Mouse (Mus musculus) Muller cell, postnatal 12 days (primary cell): Measurements from ENCODE around the gene Pip5k1a.
"Not testable (repeated sequence)": the region's sequence is repeated elsewhere in the genome, so short reads cannot be mapped to it uniquely, and the experiment has no call there.

Experiments used
- DNase-seq: peaks from one replicate; pipeline ENCODE4 v3.0.0-alpha.2; 2015; ENCODE audit errors: inconsistent ontology term

The Pip5k1a gene

DNA sequence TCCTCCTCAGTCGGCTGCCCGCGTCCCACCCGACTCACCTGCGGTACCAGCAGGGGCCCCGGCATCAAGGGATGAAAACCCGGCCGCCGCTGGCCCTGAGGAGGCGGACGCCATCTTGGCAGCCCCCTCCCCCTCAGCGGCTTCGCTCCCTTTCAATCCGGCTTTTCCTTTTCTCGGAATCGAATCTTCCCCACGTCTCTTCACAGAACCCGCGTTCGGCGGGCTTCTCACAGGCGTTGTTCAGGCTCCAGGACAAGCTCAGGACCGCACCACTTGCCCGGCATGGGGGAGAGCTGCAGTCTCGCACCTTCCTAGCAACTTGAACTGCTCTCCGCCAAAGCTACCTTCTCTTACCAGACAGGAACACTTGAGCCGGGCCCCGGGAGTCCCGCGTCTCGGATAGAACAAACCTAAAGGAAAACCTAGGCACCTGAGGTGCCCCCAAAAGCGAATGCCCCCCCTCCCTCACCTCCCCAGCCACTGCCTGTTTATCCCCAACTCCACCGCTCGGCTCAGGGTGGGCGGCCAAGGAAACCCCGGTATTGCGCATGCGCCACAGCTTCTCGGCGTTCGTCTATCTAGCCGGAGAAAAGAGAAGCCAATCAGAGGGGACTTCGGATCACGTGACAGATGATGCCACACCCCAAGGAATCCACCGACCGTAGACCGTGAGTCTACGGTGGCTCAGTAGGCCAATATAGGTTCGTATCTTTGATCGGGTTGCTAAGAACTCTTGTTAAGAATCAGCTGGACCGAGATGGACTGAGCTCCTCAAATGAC, at the start of gene Pip5k1a:
TSS of gene Pip5k1a (minus strand) at position 593 of the 780 bp plus-strand sequence.
- DNase-seq, result peak; percentile 98

DNA sequence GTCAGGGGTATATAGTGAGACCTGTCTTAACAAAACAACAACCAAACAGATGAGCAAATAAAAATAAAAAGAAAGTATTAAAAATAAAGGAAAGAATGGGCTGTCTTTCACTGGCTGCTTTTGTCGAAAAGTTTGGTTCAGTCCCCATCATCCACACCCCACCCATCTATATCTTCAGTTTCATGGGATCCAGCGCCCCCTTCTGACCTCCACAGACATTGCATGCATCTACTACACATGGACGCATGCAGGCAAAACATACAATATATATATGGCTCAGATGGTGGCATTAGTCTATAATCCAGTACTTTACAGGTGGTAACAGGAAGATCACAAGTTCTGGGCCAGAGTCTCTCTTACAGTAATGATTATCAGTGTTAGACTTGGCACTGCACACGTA, 47.1 kb upstream of the Pip5k1a start:
- DNase-seq, result no peak

DNA sequence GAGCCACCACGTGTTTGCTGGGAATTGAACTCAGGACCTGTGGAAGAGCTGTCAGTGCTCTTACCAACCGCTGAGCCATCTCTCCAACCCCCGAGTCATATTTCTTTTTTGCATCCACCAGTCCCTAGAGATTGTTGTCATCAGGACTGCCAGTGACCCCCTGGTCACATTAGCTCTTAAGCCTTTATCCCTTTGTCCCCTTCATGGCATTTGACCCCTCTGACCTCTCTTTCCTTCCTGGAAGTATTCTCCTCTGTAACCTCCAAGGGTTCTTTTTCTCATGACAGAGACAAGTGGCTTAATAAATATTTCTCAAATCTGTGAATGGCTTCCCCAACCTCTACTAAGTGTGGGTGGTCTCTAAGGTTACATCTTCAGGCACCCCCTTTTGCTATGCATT, 41.2 kb upstream of the Pip5k1a start:
- no peak for DNase-seq

DNA sequence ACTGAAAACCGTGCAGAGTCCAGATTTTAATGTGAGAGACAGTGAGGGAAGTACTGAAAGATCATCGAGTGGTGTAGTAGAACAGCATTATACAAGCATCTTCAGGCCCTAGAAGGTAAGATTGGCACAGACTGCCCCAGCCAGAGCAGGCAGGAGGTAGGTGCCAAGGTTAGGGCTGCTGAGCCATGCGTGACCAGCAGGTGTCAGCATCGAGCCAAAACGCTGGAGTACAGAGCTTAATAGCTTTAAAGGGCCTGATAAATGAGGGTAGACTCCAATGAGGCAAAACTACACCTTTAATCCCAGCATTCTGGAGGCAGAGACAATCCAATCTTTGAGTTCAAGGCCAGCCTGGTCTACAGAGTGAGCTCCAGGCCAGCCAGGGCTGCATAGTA, 35.9 kb upstream of the Pip5k1a start:
- DNase-seq, result peak; percentile 50

DNA sequence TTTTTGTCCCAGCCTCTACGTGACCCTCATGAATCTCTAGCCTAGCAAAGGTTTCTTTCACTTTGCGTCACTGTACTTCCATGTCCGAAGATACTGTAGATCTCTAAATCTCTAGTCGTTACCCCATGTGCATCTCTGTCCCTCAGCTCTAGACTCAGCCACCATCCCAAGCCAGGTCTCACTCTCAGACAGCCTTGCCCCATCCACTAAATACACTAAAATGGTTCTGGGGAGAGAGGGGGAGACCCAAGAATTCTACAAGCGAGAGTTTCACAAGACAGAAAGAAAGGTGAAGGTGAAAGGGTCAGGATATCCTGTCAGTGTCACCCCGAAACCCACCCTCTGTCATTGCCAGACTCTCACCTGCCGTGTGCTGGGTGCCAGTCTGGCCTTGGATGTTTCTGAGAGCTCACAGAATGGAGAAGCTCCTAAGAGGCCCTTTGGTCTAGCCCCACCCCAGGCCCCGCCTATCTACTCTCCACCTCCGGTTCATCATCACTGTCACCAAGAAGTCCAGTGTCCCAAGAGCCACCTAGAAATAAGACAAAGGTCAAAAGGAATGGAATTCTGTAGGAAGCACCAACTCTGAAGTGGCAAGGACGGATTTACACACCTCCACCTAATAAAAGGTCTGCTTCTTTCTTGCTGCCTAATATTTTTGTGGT, 35.4 kb upstream of the Pip5k1a start, which contains the start of gene Tnfaip8l2:
TSS of gene Tnfaip8l2 (minus strand) at position 409 of the 665 bp plus-strand sequence.
- no peak for DNase-seq

DNA sequence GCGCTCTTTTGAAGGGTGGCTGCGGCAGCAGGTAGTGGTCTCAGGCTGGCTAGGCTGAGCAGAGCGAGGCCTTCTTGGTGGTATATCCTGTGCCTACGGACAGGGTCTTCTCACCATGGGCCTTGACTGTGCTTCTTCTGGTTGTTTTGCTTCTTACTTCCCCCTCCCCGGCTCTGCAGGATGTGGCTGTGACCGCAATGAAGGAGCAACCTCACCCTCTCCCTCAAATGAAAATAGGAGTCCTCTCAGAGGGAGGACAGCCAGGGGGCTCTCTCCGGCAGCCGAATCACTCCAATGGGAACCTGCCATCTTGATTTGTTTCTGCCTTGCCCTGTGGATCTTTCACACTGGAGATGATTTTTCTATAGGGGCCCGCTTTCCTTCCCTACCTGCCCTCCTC, 34.7 kb upstream of the Pip5k1a start:
- DNase-seq, result no peak

DNA sequence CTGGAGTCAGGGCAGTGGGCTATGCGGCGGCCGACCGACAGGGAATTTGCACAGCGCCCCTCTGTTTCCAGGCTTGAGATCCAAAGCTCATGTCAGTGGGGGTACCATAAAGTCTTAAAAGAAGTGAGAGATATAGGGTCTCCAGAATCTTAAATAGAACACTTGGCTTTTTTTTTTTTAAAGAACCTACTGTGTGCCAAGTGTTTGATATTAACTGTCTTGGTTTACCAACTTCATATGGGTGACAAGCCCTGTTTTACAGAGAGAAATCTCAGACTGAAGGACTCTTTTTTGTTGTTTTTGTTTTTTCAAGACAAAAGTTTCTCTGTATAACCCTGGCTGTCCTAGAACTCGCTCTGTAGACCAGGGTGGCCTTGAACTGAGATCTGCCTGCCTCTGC, 34.1 kb upstream of the Pip5k1a start:
- no peak for DNase-seq

DNA sequence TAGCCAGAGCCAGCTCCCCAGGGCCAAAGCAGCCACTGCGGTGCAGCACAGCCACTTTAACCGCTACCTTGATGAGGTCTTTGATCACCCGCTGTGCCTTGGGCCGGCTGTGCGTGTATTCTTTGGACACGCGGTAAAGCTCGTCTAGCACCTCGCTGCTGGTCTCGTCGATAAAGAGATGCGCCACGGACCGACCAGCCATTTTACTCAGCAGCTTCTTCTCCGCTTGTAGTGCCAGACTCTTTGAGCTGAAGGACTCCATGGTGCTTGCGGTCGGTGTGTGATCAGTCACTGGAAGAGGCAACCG, 33.5 kb upstream of the Pip5k1a start:
- no peak for DNase-seq

DNA sequence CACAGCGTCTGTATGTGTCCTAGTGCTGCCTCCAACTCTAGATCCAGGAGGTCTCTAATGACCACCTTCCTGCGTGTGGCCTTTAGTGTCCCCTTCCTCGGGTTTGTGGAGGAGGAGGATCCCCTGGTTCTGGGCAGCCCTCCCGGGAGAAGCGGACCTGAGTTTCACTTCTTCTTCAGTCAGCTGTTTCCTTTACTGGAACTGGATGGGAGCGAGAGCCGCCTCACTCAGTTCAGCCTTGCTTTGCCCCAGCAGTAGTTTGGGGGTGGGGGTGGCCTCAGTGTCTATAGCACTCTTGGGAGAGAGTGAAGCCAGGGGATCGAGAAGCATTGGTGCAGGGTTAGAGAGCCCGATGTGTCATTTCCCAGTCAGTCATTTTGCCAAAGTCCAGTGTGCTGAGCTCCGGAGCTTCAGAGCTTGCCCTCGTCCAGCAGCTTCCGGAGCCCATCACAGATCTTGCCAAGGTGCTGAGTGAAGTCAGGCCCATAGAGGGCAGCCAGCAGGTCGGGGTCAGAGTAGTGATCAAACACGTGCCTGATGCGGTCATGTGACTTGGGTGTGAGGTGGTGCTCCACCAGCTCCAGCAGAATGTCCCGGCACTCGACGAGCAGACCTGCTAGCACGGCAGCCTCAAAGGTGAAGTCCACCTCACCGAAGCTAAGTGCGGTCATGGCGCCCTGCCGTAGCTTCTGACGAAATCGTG, 33.0 kb upstream of the Pip5k1a start:
- DNase-seq, result no peak

DNA sequence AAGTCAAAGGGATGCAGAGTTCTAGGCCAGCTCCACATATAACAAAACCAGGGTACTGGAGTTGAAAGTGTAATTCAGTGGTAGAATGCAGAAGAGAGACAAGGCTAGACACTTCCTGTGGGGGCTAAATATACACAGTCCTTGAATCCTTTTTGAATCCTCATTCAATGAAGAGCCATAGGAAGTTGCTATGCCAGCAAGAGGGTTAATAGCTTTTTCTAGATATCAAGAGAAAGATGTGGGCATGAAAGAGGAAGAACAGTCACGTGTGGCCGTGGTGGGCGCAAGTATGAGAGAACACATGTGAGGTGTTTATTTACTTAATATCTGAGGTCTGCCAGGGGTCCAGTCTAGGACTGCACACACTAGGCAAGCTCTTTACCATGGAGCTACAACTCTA, 29.6 kb upstream of the Pip5k1a start:
- DNase-seq, result no peak

DNA sequence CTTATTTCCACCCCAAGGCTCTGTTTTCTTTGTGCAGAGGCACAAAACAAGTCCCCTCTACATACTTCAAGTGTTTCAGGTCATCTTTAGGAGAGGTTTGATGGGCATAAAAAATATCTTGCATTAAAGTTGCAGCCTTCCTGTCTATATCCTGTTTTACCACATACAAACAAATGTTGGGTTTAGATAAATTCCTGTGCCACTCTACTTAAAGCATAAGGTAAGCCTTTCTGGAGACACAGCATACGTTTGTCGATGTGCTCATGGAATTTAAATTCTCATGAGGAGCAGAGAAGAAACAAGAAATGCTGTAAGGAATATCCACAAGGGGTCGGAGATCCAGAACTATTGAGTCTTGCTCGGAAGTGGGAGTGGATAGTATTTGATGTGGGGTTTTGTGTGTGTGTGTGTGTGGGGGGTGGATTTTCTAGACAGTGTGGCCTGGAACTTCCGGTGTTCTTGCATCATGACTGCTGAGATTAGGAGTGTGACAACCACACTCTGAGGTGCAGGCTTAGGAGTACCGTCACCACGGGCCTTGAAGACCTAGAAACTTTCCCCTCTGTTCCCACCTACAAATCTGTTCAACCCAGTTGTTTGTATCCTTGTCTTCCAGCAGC, 28.8 kb upstream of the Pip5k1a start:
- DNase-seq, result no peak

DNA sequence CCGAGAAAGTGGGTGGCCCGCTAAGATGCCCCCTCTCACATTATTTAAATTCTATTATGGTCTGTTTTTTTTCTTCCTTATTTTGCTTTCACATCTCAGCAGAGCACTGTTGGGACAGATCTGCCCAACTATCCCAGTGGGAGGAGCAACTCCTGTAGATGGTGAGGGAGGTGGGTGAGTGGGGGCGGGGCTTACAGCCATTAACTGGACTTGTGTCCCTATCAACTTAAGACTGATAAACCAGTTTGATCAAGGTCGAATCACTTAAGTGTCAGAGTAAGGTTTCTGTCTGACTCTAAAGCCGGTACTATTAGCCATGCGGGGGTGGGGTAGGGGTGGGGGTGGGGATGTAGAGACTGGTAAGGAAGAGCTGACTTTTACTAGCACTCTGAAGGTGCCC, 28.3 kb upstream of the Pip5k1a start:
- DNase-seq, result peak; percentile 64

DNA sequence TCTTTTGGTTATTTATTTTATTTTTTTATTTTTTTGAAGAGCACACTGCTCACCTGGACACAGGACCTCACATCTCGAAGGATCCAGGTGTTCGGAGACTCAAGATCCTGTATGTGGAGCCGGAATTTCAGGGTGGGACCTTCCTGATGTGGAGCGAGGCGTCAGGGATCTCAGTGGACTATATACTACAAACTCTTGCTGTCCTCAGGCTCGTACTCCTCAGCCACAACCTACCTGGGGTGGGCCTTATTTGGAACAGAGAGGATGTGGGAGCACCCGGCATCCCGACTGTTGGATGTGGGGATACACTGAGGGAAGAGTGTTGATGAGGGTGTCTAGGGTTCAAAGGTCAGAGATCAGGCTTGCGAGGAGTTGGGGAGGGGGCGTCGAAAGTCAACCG, 27.4 kb upstream of the Pip5k1a start:
- DNase-seq, result not testable (repeated sequence)

DNA sequence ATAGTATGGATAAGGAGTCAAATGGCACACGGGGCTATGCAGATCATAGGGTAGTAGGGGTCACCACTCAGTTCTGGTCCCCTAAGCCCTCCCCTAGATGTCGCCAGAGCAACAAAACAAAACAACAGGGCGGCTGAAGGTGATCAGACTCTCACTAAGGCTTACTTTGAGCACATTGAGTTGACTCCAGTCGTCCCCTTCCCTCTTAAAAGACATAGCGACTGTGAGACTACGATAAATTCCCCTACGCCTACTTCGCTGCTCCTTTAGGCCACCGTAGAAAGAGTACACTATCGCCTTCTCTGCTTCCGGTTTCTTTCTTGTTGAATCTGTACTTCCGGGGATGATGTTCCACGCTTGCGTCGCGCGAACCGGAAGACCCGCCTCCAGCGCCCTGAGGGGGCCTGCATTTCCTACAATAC, 27.0 kb upstream of the Pip5k1a start, which contains the start of the genes Scnm1 and Lysmd1:
TSS of gene Scnm1 (minus strand) at position 332 of the 422 bp plus-strand sequence.
TSS of gene Lysmd1 (plus strand) at position 409 of the 422 bp plus-strand sequence.
- peak; percentile 93 for DNase-seq

DNA sequence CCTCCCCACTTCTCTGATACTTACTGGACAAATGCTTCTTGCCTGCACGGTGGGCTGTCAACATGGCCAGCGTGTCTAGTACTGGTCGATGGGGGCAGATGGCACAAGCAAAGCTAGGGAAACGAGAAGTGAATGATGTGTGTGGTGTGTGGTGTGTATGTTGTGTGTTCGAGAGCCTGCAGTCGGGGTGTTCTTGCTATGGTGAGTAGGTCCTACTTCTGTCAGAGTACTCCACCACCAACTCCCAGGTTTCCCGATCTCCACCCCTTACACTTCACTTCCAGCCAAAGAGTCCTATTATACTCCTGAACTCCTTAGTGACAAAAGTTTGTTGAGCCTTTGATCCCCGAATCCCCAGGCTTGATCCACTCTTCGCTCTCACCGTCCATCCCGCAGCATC, 26.4 kb upstream of the Pip5k1a start:
- DNase-seq, result no peak

DNA sequence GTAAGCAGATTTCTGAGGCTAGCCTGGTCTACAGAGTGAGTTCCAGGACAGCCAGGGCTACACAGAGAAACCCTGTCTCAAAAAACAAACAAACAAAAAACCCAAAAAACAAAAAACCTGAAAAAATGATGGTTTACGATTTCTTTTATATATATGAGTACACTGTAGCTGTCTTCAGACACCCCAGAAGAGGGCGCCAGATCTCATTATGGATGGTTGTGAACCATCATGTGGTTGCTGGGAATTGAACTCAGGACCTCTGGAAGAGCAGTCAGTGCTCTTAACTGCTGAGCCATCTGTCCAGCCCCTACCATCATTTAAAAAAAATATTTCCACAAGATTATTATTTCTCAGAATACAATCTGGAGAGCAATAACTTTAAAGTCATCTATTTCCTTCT, 25.7 kb upstream of the Pip5k1a start:
- DNase-seq, result not testable (repeated sequence)

DNA sequence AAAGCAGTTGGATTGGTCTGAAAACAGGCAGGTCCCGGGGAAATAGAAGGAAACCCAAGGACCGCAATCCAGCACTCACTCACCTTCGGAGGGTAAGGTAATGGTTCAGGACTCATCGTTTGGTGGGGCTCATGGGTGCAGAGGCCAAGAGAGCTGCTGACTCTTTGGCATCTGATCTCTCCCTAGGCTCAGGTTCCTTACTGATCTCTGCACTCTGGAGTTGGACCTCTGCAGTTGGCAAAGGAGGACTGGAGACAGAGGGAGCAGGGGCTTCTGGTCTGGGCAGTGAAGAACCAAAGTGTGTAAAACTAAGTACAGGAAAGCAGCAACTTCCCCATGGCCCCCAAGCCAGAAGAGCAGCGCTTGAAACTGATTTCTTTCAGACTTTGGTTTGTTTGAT, 23.4 kb upstream of the Pip5k1a start:
- no peak for DNase-seq

DNA sequence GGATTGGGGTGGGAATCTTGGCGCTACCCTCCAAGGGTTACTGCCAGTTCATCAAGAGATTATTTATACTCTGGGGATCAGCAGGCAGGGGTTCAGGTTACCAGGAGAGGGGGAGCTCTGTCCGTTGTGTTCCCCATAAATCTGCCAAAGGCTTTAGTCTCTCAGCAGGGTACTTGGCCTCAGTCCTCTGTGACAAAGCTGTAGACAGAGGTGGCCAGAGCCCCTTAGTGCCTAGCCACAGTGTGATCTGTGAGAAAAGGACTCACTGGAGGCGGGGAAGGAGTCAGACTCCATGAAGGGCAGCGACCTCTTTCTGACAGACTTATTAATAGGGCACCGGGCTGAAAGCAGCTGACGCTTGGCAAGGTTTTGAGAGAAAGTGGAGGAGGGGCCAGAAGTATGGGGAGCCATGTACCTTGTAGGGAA, 22.5 kb upstream of the Pip5k1a start:
- DNase-seq, result no peak

DNA sequence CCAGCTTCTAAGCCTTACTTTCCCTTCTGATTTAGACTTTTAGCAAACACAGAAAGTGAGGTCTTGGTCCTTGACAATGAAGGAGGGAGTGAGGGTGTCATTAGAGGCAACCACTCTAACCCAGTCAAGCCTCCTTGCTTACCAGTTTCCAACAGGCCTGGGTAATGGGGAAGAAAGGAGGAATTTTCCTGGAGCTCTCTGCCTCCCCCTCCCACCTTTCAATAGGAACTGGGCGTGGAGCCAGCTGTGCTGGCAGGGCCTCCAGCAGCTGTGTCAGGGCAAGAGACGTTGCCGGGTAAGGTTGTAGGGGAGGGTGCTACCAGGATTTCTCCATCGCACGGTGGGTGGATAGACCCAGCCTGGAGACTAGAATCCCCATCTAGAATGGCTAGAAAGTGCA, 18.2 kb upstream of the Pip5k1a start:
- DNase-seq, result peak; percentile 34

DNA sequence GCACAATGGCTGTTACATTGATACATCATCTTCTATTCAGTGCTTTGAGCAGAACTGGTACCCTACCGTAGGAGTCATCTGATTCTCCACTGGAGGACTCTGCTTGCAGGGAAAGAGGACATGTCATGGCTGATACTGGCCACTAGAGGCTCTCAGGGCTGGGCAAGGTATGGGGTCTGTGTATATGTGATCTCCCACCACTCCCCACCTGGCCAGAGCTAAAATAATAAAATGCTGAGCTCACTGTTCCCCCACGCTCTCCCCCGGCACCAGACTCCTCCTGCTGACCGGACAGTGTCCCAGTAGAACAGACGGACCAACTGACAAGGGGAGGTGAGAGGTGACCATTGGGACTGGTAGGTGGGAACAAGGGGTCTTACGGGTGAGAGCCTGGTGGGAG, 17.5 kb upstream of the Pip5k1a start, which contains the start of gene Tmod4:
TSS of gene Tmod4 (plus strand) at position 231 of the 400 bp plus-strand sequence.
- DNase-seq, result no peak

DNA sequence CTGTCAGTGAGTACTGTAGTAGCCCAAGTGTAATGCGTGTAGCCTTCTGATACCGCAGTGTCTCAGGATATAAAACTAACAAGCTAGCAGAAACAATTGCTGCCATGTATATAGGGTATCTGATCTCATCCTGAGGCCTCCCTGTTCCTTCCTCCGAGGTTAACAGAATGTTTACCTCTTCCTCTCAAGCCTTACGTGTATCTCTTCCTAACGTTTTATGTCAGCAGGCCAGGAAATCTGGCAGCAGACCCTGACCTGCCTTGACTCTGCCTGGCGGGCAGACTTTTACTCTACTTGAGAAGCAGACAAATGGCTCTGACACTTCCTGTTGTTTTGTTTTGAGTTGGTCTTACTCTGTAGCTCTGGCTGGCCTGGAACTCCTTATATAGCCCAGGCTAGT, 14.8 kb upstream of the Pip5k1a start:
- no peak for DNase-seq

DNA sequence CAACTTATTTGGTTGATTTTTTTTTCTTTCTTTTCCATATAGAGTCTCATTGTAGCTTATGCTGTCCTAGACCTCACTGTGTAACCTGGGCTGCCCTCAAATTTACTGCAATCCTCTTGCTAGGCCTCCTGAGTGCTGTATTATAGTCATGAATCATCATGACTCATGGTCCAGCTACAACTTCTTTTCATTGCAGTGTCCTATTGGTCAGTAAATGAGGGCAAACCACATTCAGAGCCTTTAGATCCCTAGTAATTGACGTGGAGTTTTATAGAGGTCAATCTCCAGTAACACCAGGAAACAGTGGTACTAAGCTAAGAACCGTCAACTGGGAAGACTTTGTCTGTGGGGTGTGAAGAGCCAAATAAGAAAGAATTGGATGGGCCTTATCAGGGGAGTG, 11.0 kb upstream of the Pip5k1a start:
- DNase-seq, result peak; percentile 62
